Mouse (Mus musculus) frontal cortex, adult (tissue): ENCODE results near the gene Cfap65.

Source experiments
- ATAC-seq: cut with Nextera tagmentation; 2 replicates; pipeline ENCODE4 v1.9.2; 2017; ENCODE audit warnings: mild to moderate bottlenecking, moderate library complexity, mixed read lengths; ENCODE audit not compliant: low TSS enrichment

Gene Cfap65

DNA sequence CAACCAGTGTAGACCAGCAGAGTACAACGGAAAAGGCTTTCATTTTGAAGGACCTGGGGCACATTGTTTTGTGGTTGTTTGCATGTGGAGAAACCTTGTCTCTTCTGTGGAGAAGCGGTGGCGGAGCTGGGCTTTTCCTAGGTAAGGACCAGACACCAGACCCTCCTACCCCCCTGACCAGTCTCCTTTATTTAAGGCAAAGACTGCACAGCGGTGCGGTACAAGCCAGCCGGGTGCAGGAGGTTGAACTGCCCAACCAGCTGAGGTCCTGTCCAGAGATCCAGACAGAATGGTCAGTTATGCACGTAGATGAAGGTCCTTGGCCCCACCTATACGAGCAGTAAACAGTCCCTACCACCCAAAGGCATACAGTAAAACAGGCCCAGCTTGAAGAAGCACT lies 52.6 kb downstream of the Cfap65 start:
- ATAC-seq: no peak

GRCm38 (mm10) chr1:74882055-74882734 lies 53.2 kb downstream of the Cfap65 start:
- ATAC-seq: no peak

- peak; percentile 71 for ATAC-seq
Observed at GRCm38 (mm10) chr1:74880785-74881360, 54.5 kb downstream of the Cfap65 start.

GRCm38 (mm10) chr1:74877199-74877598 lies 58.2 kb downstream of the Cfap65 start:
- ATAC-seq: no peak

DNA sequence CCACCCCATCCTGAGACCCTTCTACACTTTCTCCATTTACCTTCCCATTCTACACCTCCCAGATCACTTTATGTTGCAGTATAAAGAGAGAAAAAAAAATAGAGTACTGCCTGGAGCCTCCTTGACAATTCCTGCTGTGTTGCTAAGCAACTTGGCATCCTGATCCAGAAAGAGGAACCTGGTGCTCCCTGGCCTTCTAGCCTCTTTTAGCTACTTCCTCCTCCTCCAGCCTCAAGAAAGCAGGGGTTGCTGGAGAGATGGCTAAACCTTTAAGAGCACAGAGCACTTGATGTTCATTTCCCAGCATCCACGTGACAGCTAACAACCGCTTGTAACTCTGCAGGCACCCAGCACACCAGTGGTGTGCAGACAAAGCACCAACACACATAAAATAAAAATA lies 63.2 kb downstream of the Cfap65 start:
- no peak for ATAC-seq

DNA sequence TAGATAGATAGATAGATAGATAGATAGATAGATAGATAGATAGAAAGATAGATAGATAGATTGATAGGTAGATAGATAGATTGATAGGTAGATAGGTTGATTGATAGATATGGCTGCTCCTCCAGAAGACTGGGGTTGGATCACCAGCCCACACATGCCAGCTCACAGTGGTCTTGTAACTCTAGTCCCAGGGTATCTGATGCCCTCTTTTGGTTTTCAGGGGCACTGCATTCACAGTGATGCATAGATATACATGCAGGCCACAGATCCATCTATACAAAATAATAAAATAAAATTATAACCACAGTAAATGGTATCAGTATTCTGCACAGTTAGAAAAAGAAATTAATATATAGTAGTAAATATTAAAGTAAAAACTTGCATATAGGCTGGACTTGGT lies 73.6 kb downstream of the Cfap65 start:
- no peak for ATAC-seq

- 0 out of 2 replicates have a peak, but pooled peaks have one; percentile 21 for ATAC-seq
Observed at GRCm38 (mm10) chr1:74859223-74859984, 76.0 kb downstream of the Cfap65 start.

GRCm38 (mm10) chr1:74858805-74859204 lies 76.6 kb downstream of the Cfap65 start:
- ATAC-seq: no peak; the same call in 1 of the 2 replicates

DNA sequence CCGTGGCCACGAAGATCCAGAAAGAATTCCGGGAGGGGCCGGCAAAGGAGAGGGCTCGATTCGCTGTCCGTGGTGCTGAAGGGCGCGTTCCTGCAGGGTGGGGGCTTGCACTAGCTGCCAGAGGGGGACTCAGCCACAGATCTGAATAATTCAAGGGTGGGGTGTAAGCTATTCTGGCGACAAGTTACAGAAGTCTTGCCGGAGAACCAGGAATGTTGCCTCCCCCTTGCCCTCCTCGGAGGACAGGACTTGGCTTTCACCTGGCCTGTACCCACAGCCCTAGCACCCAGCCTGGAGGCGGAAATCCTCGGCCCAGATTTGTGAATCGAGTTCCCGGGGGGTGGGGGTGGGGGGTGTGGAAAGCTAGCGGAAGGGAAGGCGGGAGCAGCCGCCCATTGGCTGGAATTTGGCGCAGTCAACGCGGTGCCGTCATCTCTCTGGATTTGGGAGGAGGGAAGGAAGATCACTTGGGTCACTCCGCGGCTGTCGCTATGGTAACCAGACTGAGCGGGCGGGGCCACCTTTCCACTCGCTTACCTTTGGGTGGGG lies 77.2 kb downstream of the Cfap65 start:
- peak; percentile 42 for ATAC-seq

- ATAC-seq: no peak
Observed at GRCm38 (mm10) chr1:74857677-74858076, 77.7 kb downstream of the Cfap65 start.

- no peak for ATAC-seq
Observed at GRCm38 (mm10) chr1:74857201-74857600, 78.2 kb downstream of the Cfap65 start.

DNA sequence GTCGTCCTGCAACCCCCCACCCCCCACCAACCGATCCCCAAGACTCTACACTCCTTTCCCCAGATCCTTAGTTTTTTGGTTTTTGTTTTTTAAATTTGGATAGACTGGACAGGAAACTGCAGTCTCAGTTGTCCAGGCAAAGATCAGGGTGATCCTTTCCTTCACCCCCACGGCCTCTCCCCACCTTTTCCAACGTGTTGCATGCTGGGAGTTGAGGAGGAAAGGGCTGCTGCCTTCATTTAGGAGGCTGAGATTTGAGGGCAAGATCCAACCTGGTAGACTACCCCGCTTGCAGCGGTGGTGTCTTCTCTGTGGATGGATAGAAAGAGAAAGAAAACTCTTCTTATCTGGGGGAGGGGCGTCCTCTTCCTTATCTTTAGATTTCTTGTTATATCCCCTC lies 78.6 kb downstream of the Cfap65 start:
- ATAC-seq: no peak

GRCm38 (mm10) chr1:74856439-74856720 lies 79.0 kb downstream of the Cfap65 start:
- ATAC-seq: no peak

- ATAC-seq: no peak
Observed at GRCm38 (mm10) chr1:74855651-74856438, 79.6 kb downstream of the Cfap65 start.

DNA sequence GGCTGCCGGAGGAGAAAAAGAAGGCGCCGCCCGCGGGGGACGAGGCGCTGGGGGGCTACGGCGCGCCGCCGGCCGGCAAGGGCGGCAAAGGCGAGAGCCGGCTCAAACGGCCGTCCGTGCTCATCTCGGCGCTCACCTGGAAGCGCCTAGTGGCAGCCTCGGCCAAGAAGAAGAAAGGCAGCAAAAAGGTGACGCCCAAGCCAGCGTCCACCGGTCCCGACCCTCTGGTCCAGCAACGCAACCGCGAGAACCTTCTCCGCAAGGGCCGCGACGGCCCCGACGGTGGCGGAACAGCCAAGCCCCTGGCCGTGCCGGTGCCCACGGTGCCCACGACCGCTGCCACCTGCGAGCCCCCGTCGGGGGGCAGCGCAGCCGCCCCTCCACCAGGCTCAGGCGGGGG lies 80.2 kb downstream of the Cfap65 start:
- no peak for ATAC-seq

DNA sequence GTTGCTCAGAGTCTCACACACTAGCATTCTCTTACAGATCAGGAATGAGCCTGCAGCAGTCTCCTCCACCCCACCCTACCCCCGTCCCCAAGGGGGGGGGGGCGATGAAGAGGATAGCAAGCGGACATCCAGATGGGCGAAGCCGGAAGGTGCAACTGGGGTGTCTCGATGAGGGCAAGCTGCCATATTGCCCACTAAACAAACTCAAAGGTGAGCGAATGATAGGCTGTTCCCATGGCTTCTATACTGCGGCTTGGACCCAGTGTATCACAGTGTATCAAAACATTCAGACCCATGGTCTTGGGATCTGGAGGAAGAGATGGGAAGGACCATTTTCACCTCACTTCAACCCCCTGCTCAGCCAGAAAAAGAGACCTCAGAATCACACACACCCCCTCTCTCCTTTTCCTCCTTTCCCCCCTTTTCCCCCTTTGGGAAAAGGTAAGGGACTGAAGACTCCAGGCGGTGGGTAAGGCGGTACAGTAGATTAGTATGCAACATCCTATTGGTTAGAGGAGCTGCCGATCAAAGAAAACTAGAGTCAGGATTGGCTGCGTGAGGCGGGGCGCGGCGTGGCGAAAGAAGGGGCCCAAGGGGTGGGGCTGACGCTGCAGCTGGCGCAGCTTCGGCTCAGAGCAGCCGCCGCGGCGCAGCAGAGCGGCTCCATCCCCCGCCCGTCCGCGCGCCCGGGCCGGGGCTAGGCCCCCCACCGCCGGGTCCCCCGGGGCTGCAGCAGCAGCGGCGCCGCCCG lies 80.9 kb downstream of the Cfap65 start, which contains the start of gene Cdk5r2:
Gene Cdk5r2, plus strand, starts transcription at position 629 of the 751 bp plus-strand sequence.
- ATAC-seq: peak; percentile 58
